Mouse (Mus musculus): ENCODE results near the gene Slc13a4.

DNA sequence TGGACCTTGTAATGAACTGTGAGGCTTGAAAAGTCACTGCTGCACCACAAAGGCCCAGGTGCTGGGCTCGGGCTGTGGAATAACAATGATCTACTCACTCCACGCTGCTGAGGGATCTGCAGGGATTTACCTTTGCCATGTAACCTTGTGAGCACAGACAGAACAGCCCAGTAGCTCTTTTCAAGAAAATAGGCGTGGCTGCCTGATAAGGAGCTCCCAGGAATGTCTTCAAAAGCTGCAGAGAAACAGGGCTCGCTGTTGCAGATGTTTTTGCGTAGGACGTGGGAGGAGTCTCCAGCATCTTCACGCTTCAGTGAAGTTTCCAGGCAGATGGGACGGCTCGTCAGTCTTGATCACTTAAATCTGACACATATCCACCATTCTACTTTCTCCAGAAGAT is 63.9 kb downstream of the Slc13a4 start:
- TF ChIP-seq POLR2A (IDR thresholded peaks at IDR 0.05; ENCODE audit: borderline replicate concordance, extremely low read depth, low read depth, low read length) = no peak
- no peak for TF ChIP-seq CTCF (IDR thresholded peaks at IDR 0.05; ENCODE audit: insufficient read depth, low read length)

Data from lung, adult 2 months (tissue).